9 mouse cellular contexts compared by ENCODE assay signal in the genomic region with DNA sequence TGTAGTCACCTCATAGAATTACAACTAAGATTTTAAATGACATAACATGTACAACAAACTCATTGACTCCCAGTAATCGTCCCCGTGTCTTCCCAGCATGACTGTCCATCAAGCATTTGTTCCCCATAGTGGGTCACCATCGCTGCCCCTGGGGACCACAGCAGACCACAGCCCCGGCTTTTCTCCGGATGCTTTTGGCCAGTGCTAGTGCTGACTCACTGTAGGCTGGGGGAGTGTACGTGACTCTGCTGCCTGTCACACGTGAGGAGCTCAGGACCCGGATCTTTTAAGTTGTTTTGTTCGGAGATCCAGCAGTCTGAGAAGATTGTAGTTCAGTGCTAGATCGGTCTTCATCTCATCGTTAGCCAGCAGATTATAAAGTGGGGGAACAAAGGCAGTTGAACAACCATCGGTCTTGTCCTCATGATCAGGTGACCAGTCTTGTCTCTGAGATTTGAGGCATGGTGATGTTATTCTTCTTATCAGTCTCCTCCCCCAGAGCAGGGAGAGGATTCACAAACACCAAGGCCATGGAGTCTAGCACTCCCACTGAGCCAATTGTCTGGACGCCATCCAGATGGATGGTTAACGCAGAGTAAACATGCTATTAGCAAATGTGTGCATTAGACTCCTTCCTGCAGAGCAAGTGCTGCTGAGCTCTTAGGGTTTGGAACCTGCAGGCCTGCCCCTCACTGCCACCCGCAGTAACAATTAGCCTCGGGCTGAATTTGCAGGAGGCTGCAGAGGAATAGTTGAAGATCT.
DNase-seq lines count a peak whose midpoint lies in the region; ATAC-seq and TF ChIP-seq lines count a peak whose summit lies in the region.
"Had no signal": no experiment of that assay in that cellular context is flagged by ENCODE, and none has a peak within 500 bp of the region (broad histone marks: within the 10 kb centered on the region; RNA-seq: fewer than 3 reads in every experiment).

No protein-coding gene starts in this region.

- WGBS in embryonic facial prominence, embryonic 12.5 days, result 74% methylated on average over 16 of the region's 16 CpGs
- WGBS in embryonic facial prominence, embryonic 10.5 days, result 83% methylated on average over 16 of the region's 16 CpGs
- WGBS in lung, postnatal 0 days, result 63% methylated on average over 16 of the region's 16 CpGs
- 75% methylated on average over 16 of the region's 16 CpGs for WGBS in embryonic facial prominence, embryonic 13.5 days
- 69% methylated on average over 16 of the region's 16 CpGs for WGBS in neural tube, embryonic 14.5 days

- no peaks in the 10 kb centered on the region for H3K27me3 ChIP-seq in embryonic facial prominence, embryonic 12.5 days
- no peaks in the 10 kb centered on the region for H3K27me3 ChIP-seq in embryonic facial prominence, embryonic 10.5 days (replicated peaks; ENCODE audit: low read depth, poor library complexity, severe bottlenecking)
- H3K27me3 ChIP-seq in lung, postnatal 0 days (replicated peaks; ENCODE audit: insufficient read depth, low read length), result no peaks in the 10 kb centered on the region
- no peaks in the 10 kb centered on the region for H3K27me3 ChIP-seq in embryonic facial prominence, embryonic 13.5 days
- H3K27me3 ChIP-seq in neural tube, embryonic 14.5 days (ENCODE audit: control insufficient read depth, insufficient read depth, low read length), result no peaks in the 10 kb centered on the region
- H3K27me3 ChIP-seq: heart, embryonic 15.5 days had no signal

- H3K36me3 ChIP-seq in embryonic facial prominence, embryonic 12.5 days, result no peaks in the 10 kb centered on the region
- H3K36me3 ChIP-seq in embryonic facial prominence, embryonic 10.5 days (replicated peaks), result no peaks in the 10 kb centered on the region
- H3K36me3 ChIP-seq in lung, postnatal 0 days (ENCODE audit: insufficient read depth, low read length), result no peaks in the 10 kb centered on the region
- H3K36me3 ChIP-seq in embryonic facial prominence, embryonic 13.5 days, result no peaks in the 10 kb centered on the region
- no peaks in the 10 kb centered on the region for H3K36me3 ChIP-seq in neural tube, embryonic 14.5 days (ENCODE audit: control insufficient read depth, insufficient read depth, low read length)
- H3K36me3 ChIP-seq: heart, embryonic 15.5 days had no signal

- no peak overlapping the region for H3K4me2 ChIP-seq in embryonic facial prominence, embryonic 12.5 days (replicated peaks)
- H3K4me2 ChIP-seq in lung, postnatal 0 days (replicated peaks; ENCODE audit: low read depth, low read length), result no peak overlapping the region
- no peak overlapping the region for H3K4me2 ChIP-seq in embryonic facial prominence, embryonic 13.5 days
- H3K4me2 ChIP-seq in neural tube, embryonic 14.5 days (ENCODE audit: low read depth, low read length), result no peak overlapping the region
- H3K4me2 ChIP-seq: heart, embryonic 15.5 days had no signal

- no peak overlapping the region for H3K27ac ChIP-seq in embryonic facial prominence, embryonic 12.5 days
- no peak overlapping the region for H3K27ac ChIP-seq in embryonic facial prominence, embryonic 10.5 days (replicated peaks)
- H3K27ac ChIP-seq in lung, postnatal 0 days (ENCODE audit: low read length), result no peak overlapping the region
- H3K27ac ChIP-seq in embryonic facial prominence, embryonic 13.5 days, result peak overlapping the region; percentile 34; the same call in 1 of the 2 replicates
- no peak overlapping the region for H3K27ac ChIP-seq in neural tube, embryonic 14.5 days (ENCODE audit: low read depth, low read length)
- H3K27ac ChIP-seq: heart, embryonic 15.5 days had no signal

- 0 out of 2 replicates have a peak, but pooled peaks cover 4% of the 10 kb centered on the region for H3K4me1 ChIP-seq in embryonic facial prominence, embryonic 12.5 days
- H3K4me1 ChIP-seq in embryonic facial prominence, embryonic 10.5 days, result peaks cover 5% of the 10 kb centered on the region; the same call in 1 of the 2 replicates
- no peaks in the 10 kb centered on the region for H3K4me1 ChIP-seq in lung, postnatal 0 days (ENCODE audit: insufficient read depth, low read depth, low read length)
- H3K4me1 ChIP-seq in embryonic facial prominence, embryonic 13.5 days, result peaks cover 37% of the 10 kb centered on the region
- H3K4me1 ChIP-seq in neural tube, embryonic 14.5 days (ENCODE audit: control insufficient read depth, insufficient read depth, low read length), result no peaks in the 10 kb centered on the region
- H3K4me1 ChIP-seq: heart, embryonic 15.5 days had no signal

- no peak overlapping the region for H3K4me3 ChIP-seq in embryonic facial prominence, embryonic 12.5 days
- H3K4me3 ChIP-seq in embryonic facial prominence, embryonic 10.5 days, result no peak overlapping the region
- no peak overlapping the region for H3K4me3 ChIP-seq in lung, postnatal 0 days (ENCODE audit: low read depth, low read length)
- no peak overlapping the region for H3K4me3 ChIP-seq in embryonic facial prominence, embryonic 13.5 days
- no peak overlapping the region for H3K4me3 ChIP-seq in neural tube, embryonic 14.5 days (ENCODE audit: low read depth, low read length)
- H3K4me3 ChIP-seq: heart, embryonic 15.5 days had no signal

- no peaks in the 10 kb centered on the region; the same call in 1 of the 2 replicates for H3K9me3 ChIP-seq in embryonic facial prominence, embryonic 12.5 days
- H3K9me3 ChIP-seq in embryonic facial prominence, embryonic 10.5 days, result peaks cover 15% of the 10 kb centered on the region; the same call in 1 of the 2 replicates
- H3K9me3 ChIP-seq in lung, postnatal 0 days (ENCODE audit: low read length), result no peaks in the 10 kb centered on the region
- peaks cover 7% of the 10 kb centered on the region; the same call in 1 of the 2 replicates for H3K9me3 ChIP-seq in embryonic facial prominence, embryonic 13.5 days
- H3K9me3 ChIP-seq in neural tube, embryonic 14.5 days (ENCODE audit: control insufficient read depth, low read length), result no peaks in the 10 kb centered on the region
- H3K9me3 ChIP-seq: heart, embryonic 15.5 days had no signal

- peak; percentile 61; the same call in 1 of the 2 replicates for ATAC-seq in embryonic facial prominence, embryonic 12.5 days (ENCODE audit: insufficient number of reproducible peaks, insufficient read depth, low FRiP score, low TSS enrichment)
- ATAC-seq in lung, postnatal 0 days, result peak; percentile 26; the same call in 1 of the 2 replicates
- ATAC-seq in embryonic facial prominence, embryonic 13.5 days (ENCODE audit: insufficient number of reproducible peaks, insufficient read depth, low FRiP score, low TSS enrichment, low read depth), result 0 out of 2 replicates have a peak, but pooled peaks have one; percentile 61
- peak; percentile 41; the same call in 1 of the 2 replicates for ATAC-seq in neural tube, embryonic 14.5 days (ENCODE audit: low read depth)

- H3K9ac ChIP-seq in embryonic facial prominence, embryonic 12.5 days, result no peak overlapping the region
- no peak overlapping the region for H3K9ac ChIP-seq in lung, postnatal 0 days (replicated peaks; ENCODE audit: low read depth)
- no peak overlapping the region for H3K9ac ChIP-seq in embryonic facial prominence, embryonic 13.5 days
- no peak overlapping the region for H3K9ac ChIP-seq in neural tube, embryonic 14.5 days (replicated peaks; ENCODE audit: low read depth, low read length)
- H3K9ac ChIP-seq: heart, embryonic 15.5 days had no signal

- TF ChIP-seq CTCF in lung, postnatal 0 days (IDR thresholded peaks at IDR 0.05), result no peak

- no peak for TF ChIP-seq EP300 in lung, postnatal 0 days (IDR thresholded peaks at IDR 0.05)

- DNase-seq in embryonic facial prominence, embryonic 10.5 days (ENCODE audit: low spot score), result no peak
- peak; percentile 11 for DNase-seq in lung, postnatal 0 days (ENCODE audit: low spot score)
- DNase-seq in lung, adult 18-20 months, result no peak
- DNase-seq in layer of hippocampus, adult 9-10 months (ENCODE audit: low spot score), result no peak
- DNase-seq in Muller cell, postnatal 12 days (ENCODE audit: inconsistent ontology term), result no peak
